Mouse (Mus musculus): Measurements from ENCODE around the gene Large1. TPM values are rescaled to one million over a fixed set of nuclear protein-coding genes. Genes with fewer than 3 reads are reported as not detected.
"Not testable (repeated sequence)": the region's sequence is repeated elsewhere in the genome, so short reads cannot be mapped to it uniquely, and the experiment has no call there.

The Large1 gene
- polyA plus RNA-seq, 1 experiment from 2014 or later, result 8.3 TPM

DNA sequence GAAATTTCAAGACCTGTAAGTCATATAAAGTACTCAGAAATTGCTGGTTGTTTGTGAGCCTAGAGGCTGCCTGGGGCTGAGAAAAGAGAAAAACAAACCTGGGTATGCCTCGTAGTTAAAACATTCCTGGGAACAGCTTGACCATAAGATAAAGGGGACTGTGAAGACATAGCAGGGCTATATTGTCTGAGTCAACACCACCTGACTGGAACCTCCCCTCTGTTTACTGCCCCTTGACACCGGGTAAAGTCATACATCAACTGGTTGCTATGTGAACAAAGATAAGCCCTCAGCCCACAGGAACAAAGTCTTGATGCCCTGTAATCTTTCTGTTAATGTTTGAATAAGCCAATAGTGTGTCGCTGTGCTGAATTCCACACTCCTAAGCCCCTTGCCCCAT lies 252.7 kb downstream of the Large1 start:
- H3K27me3 ChIP-seq; H3K4me1 ChIP-seq (replicated peaks); H3K9ac ChIP-seq (replicated peaks); H3K4me2 ChIP-seq; H3K9me3 ChIP-seq; ATAC-seq (ENCODE audit: insufficient number of reproducible peaks, insufficient read depth, low FRiP score, low TSS enrichment, low read depth); H3K27ac ChIP-seq; H3K36me3 ChIP-seq; H3K4me3 ChIP-seq (replicated peaks): not testable (repeated sequence)
- 13% methylated on average over 3 of the region's 3 CpGs for WGBS

DNA sequence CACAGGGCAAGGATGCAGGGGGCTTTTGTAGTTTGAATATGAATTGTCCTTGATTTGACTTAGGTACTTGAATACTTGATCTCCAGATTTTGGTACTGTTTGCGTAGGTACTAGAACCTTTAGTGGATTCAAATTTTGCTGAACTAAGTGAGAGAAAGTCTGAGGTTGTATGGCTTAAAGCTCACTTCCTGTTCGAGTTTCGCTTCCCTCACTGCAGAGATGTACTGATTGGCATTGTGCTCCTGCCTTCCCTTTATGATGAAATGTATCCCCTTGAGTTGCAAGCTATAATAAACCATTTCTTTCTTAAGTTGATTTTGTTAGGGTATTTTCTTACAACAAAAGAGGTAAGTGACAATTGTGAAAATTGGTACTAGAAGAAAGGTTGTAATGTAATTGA lies 253.8 kb downstream of the Large1 start:
- Histone ChIP-seq H3K27ac (no peak overlapping the region), H3K9me3 (no peaks in the 10 kb centered on the region), H3K9ac (replicated peaks) (no peak overlapping the region), H3K4me3 (replicated peaks) (no peak overlapping the region), H3K36me3 (no peaks in the 10 kb centered on the region), H3K27me3 (no peaks in the 10 kb centered on the region), H3K4me2 (no peak overlapping the region), H3K4me1 (replicated peaks) (no peaks in the 10 kb centered on the region)
- WGBS, result 89% methylated on average over 3 of the region's 3 CpGs
- no peak for ATAC-seq (ENCODE audit: insufficient number of reproducible peaks, insufficient read depth, low FRiP score, low TSS enrichment, low read depth)

DNA sequence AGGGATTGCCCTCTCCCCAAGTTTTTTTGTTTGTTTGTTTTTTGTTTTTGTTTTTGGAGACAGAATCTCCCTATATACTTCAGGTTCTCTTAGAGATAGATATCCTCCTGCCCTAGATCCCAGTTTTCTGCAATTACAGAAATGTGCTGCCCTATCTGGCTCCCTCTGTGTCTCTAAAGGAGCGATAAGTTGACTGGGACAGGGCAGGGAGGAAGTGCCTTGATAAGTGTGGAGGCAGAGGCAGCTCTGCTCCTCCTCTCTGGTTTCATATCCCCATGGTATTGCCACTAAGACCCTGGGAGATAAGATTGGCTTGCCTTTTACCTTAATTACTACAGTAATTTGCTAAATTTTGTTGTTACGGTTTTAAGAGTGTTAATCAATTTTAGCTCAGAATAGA lies 256.4 kb downstream of the Large1 start:
- H3K9ac ChIP-seq (replicated peaks), result no peak overlapping the region
- no peak for ATAC-seq (ENCODE audit: insufficient number of reproducible peaks, insufficient read depth, low FRiP score, low TSS enrichment, low read depth)
- no peaks in the 10 kb centered on the region for H3K27me3 ChIP-seq
- H3K4me1 ChIP-seq (replicated peaks), result no peaks in the 10 kb centered on the region
- no peaks in the 10 kb centered on the region for H3K36me3 ChIP-seq
- H3K27ac ChIP-seq, result no peak overlapping the region
- H3K9me3 ChIP-seq, result no peaks in the 10 kb centered on the region
- H3K4me3 ChIP-seq (replicated peaks), result no peak overlapping the region
- 83% methylated on average over 2 of the region's 2 CpGs for WGBS
- no peak overlapping the region for H3K4me2 ChIP-seq

DNA sequence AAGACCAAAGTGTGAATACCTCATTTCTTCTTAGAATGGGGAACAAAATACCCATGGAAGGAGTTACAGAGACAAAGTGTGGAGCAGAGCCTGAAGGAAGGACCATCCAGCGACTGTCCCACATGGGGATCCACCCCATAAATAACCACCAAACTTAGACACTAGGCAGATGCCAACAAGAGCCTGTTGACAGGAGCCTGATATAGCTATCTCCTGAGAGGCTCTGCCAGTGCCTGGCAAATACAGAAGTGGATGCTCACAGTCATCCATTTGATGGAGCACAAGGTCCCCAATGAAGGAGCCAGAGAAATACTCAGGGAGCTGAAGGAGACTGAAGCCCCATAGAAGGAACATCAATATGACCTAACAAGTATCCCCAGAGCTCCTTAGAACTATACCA lies 275.6 kb downstream of the Large1 start:
- not testable (repeated sequence) for ATAC-seq (ENCODE audit: insufficient number of reproducible peaks, insufficient read depth, low FRiP score, low TSS enrichment, low read depth); H3K9ac ChIP-seq (replicated peaks); H3K4me3 ChIP-seq (replicated peaks); H3K9me3 ChIP-seq; H3K4me1 ChIP-seq (replicated peaks); H3K4me2 ChIP-seq; H3K27ac ChIP-seq; H3K27me3 ChIP-seq; H3K36me3 ChIP-seq
- 88% methylated on average over 1 of the region's 1 CpGs for WGBS

DNA sequence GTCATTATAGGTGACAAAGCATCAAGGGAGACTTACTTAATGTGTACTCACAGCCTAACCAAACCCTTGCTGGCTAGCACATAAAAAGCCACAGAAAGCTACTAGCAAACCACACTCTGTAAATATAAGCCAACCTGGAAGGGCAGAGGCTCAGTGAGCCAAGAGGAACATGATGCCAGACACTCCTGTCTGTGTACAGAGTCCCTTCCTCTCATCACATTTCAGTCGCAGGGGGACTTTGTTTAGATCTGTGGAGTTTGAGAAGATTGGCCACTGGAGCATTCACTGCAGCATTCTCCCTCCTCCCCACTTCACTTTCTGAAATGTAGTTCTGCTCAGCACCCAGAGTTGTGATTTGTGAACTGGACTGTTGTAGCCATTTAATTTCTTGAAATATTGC lies 291.9 kb downstream of the Large1 start:
- no peak for ATAC-seq (ENCODE audit: insufficient number of reproducible peaks, insufficient read depth, low FRiP score, low TSS enrichment, low read depth)
- Histone ChIP-seq H3K9ac (replicated peaks) (no peak overlapping the region), H3K36me3 (no peaks in the 10 kb centered on the region), H3K9me3 (no peaks in the 10 kb centered on the region), H3K4me2 (no peak overlapping the region), H3K4me3 (replicated peaks) (no peak overlapping the region), H3K4me1 (replicated peaks) (no peaks in the 10 kb centered on the region), H3K27me3 (no peaks in the 10 kb centered on the region), H3K27ac (no peak overlapping the region)
- WGBS, result 74% methylated on average over 1 of the region's 1 CpGs

DNA sequence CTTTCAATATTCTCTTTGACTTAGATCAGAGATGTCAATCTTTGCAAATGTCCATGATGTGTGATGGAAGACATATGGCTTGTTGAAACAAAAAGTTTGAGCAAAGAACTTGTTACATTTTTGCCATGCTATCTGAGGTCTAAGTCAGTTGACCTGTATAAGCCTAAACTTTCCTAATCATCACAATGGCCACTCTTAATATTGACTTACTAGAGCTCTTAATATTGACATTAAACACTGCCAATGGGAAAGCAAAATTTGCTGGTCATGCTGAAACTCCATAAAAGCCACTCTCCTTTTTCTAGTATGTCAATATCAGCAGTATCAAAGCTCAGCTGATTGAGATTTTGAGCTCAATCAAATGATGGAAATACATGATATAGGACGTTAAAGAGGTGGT lies 298.6 kb downstream of the Large1 start:
- H3K9me3 ChIP-seq, result no peaks in the 10 kb centered on the region
- no peaks in the 10 kb centered on the region for H3K4me1 ChIP-seq (replicated peaks)
- H3K4me2 ChIP-seq, result no peak overlapping the region
- H3K27ac ChIP-seq, result no peak overlapping the region
- ATAC-seq (ENCODE audit: insufficient number of reproducible peaks, insufficient read depth, low FRiP score, low TSS enrichment, low read depth), result no peak
- no peaks in the 10 kb centered on the region for H3K27me3 ChIP-seq
- 77% methylated on average over 1 of the region's 1 CpGs for WGBS
- no peak overlapping the region for H3K9ac ChIP-seq (replicated peaks)
- H3K36me3 ChIP-seq, result no peaks in the 10 kb centered on the region
- no peak overlapping the region for H3K4me3 ChIP-seq (replicated peaks)

DNA sequence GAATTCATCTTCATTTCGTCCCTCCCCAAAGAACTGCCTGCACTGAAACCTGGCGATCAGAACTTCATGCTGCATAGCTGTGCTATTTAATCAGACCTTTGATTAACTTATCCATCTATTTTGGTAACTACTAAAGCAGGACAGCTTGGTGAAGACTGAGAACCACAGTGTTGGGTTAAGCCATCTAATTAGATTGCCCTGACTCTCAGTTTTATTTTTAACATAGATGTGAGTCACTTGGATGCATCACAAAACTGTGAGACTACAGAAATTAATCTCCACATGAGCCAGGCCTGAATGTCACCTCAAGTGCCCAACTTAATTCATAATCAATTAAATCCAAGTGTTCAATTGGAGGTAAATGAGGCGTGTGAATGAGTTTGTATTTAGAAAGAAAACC lies 299.5 kb downstream of the Large1 start:
- H3K9me3 ChIP-seq, result no peaks in the 10 kb centered on the region
- no peak for ATAC-seq (ENCODE audit: insufficient number of reproducible peaks, insufficient read depth, low FRiP score, low TSS enrichment, low read depth)
- H3K4me2 ChIP-seq, result no peak overlapping the region
- 96% methylated on average over 3 of the region's 3 CpGs for WGBS
- H3K4me3 ChIP-seq (replicated peaks), result no peak overlapping the region
- no peaks in the 10 kb centered on the region for H3K36me3 ChIP-seq
- no peaks in the 10 kb centered on the region for H3K27me3 ChIP-seq
- H3K9ac ChIP-seq (replicated peaks), result no peak overlapping the region
- H3K27ac ChIP-seq, result no peak overlapping the region
- H3K4me1 ChIP-seq (replicated peaks), result no peaks in the 10 kb centered on the region

DNA sequence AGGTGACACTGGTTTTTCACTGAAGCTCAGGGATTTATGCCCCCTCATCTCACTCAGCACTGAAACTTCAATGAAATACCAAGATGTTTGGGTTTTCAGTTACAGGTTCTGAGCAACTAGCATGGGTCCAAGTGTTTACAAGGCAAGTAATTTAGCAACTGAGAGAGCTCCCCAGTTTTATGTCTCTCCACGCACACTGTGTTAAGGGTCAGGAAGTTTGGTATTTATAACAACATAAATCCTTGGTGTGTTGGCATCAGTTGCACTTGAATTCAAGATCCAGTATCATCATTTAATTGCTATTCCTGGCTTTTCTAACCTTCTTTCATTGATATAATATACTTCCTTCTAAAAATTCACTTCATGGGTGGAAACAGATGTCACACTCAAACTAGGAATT lies 300.9 kb downstream of the Large1 start:
- H3K4me1 ChIP-seq (replicated peaks), result no peaks in the 10 kb centered on the region
- no peaks in the 10 kb centered on the region for H3K9me3 ChIP-seq
- ATAC-seq (ENCODE audit: insufficient number of reproducible peaks, insufficient read depth, low FRiP score, low TSS enrichment, low read depth), result no peak
- no peaks in the 10 kb centered on the region for H3K36me3 ChIP-seq
- H3K4me3 ChIP-seq (replicated peaks), result no peak overlapping the region
- H3K27ac ChIP-seq, result no peak overlapping the region
- 34% methylated on average over 1 of the region's 1 CpGs for WGBS
- no peaks in the 10 kb centered on the region for H3K27me3 ChIP-seq
- no peak overlapping the region for H3K9ac ChIP-seq (replicated peaks)
- no peak overlapping the region for H3K4me2 ChIP-seq

DNA sequence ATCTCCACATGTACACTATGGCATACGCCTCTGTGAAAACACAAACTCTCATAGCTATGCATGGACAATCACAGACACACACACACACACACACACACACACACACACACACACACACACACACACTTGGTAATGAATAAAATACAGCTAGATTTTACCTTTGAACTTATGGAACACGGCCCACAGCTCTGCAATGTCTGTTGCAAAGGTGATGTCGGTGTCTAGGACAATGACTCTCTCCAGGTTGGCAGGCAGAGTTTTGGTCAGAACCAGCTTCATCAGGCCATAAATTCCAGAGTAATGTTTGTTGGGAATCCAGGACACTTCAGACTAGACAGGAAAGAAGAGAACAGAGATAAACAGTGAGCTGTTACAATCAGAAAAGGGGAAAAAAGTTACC lies 305.2 kb downstream of the Large1 start:
- no peak overlapping the region for H3K4me2 ChIP-seq
- no peak overlapping the region for H3K9ac ChIP-seq (replicated peaks)
- 88% methylated on average over 3 of the region's 3 CpGs for WGBS
- ATAC-seq (ENCODE audit: insufficient number of reproducible peaks, insufficient read depth, low FRiP score, low TSS enrichment, low read depth), result no peak
- no peak overlapping the region for H3K4me3 ChIP-seq (replicated peaks)
- H3K36me3 ChIP-seq, result no peaks in the 10 kb centered on the region
- H3K27ac ChIP-seq, result no peak overlapping the region
- no peaks in the 10 kb centered on the region for H3K27me3 ChIP-seq
- no peaks in the 10 kb centered on the region for H3K9me3 ChIP-seq
- no peaks in the 10 kb centered on the region for H3K4me1 ChIP-seq (replicated peaks)

DNA sequence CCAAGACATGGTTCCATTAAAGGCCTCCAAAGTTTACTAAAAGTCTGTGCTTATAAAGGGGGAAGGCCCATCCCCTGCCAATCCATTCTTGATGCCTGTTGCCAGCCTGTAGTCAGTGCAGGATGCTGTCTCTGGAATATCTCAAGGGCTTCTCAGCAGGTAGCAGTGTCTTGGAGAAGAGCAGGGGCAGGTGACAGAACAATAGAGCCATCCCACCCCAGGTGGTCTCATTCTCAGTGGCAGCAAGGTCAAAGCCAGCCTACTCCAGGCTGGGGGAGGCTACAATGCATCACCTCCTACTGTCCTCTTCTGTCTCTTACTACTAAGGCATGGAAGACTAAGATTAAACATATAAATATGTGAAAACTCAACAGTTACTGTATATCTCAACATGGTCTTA lies 323.6 kb downstream of the Large1 start:
- Histone ChIP-seq H3K9me3 (no peaks in the 10 kb centered on the region), H3K4me3 (replicated peaks) (no peak overlapping the region), H3K36me3 (no peaks in the 10 kb centered on the region), H3K27ac (no peak overlapping the region), H3K4me2 (no peak overlapping the region), H3K9ac (replicated peaks) (no peak overlapping the region), H3K27me3 (no peaks in the 10 kb centered on the region), H3K4me1 (replicated peaks) (no peaks in the 10 kb centered on the region)
- ATAC-seq (ENCODE audit: insufficient number of reproducible peaks, insufficient read depth, low FRiP score, low TSS enrichment, low read depth), result no peak

DNA sequence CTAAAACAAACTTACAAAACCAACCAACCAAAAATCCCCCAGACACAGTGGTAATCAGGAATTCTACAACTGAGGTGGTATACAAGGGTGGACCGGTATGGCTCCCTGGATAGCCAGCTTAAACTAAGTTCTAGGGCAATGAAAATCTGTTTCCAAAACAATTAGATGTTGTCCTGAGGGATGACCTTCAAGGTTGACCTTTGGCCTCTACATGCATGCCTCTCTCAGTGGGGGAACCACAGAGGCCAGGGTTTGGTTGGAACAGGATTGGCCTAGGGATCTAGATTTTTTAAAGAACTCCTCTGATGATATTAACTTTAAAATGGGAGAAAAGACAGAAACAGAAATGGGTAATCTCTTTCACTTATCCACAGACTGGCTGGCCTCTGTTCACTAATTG lies 335.1 kb downstream of the Large1 start:
- no peaks in the 10 kb centered on the region for H3K4me1 ChIP-seq (replicated peaks)
- ATAC-seq (ENCODE audit: insufficient number of reproducible peaks, insufficient read depth, low FRiP score, low TSS enrichment, low read depth), result no peak
- H3K4me2 ChIP-seq, result no peak overlapping the region
- no peaks in the 10 kb centered on the region for H3K27me3 ChIP-seq
- no peak overlapping the region for H3K27ac ChIP-seq
- no peak overlapping the region for H3K4me3 ChIP-seq (replicated peaks)
- no peaks in the 10 kb centered on the region for H3K9me3 ChIP-seq
- no peak overlapping the region for H3K9ac ChIP-seq (replicated peaks)
- 90% methylated on average over 1 of the region's 1 CpGs for WGBS
- no peaks in the 10 kb centered on the region for H3K36me3 ChIP-seq

DNA sequence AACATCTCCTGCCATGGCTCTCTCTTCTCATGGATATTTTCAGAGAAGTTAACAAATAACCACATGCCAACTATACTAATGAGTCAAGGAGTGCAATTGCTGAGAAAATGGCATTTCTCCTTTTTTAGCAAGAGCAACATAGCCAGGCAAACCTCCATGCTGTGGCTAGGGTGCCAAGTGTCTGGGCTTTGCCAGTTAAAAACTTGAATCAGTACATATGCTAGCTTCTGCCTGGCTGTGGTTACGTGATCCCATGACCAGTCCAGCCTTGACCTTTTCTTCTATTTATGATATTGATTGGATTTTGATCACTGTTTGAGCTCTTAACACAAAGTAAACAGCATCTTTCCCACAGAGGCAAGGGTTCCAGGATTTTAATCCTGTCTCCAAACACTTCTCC lies 335.7 kb downstream of the Large1 start:
- no peak for ATAC-seq (ENCODE audit: insufficient number of reproducible peaks, insufficient read depth, low FRiP score, low TSS enrichment, low read depth)
- H3K9ac ChIP-seq (replicated peaks), result no peak overlapping the region
- H3K27ac ChIP-seq, result no peak overlapping the region
- WGBS, result 88% methylated on average over 1 of the region's 1 CpGs
- H3K9me3 ChIP-seq, result no peaks in the 10 kb centered on the region
- H3K4me3 ChIP-seq (replicated peaks), result no peak overlapping the region
- no peak overlapping the region for H3K4me2 ChIP-seq
- H3K27me3 ChIP-seq, result no peaks in the 10 kb centered on the region
- no peaks in the 10 kb centered on the region for H3K4me1 ChIP-seq (replicated peaks)
- H3K36me3 ChIP-seq, result no peaks in the 10 kb centered on the region

DNA sequence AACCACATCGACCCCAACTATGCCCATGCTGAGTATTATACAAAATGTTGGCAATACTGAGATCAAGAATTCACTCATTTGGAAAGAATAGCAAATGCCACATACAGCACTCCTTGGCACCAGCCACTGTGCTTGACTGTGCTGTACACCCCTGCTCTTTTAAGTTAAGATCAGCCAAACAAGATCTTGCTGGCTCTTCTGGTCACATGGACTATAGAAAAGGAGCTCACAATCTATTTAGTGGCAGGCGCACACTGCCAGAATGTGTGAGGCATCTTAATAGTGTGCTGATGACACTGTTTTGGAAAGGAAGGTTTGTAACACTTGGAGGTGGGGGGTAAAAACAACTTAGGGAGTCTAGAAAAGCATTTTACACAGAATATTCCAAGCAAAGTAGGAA lies 337.0 kb downstream of the Large1 start:
- no peak for ATAC-seq (ENCODE audit: insufficient number of reproducible peaks, insufficient read depth, low FRiP score, low TSS enrichment, low read depth)
- H3K4me1 ChIP-seq (replicated peaks), result no peaks in the 10 kb centered on the region
- no peaks in the 10 kb centered on the region for H3K9me3 ChIP-seq
- H3K9ac ChIP-seq (replicated peaks), result no peak overlapping the region
- no peak overlapping the region for H3K27ac ChIP-seq
- no peaks in the 10 kb centered on the region for H3K36me3 ChIP-seq
- WGBS, result 96% methylated on average over 2 of the region's 2 CpGs
- no peak overlapping the region for H3K4me2 ChIP-seq
- no peaks in the 10 kb centered on the region for H3K27me3 ChIP-seq
- no peak overlapping the region for H3K4me3 ChIP-seq (replicated peaks)

Measured in limb, embryonic 12.5 days (tissue).